Mouse (Mus musculus) testis, adult 2 months (tissue): ENCODE data around the gene Pold2.

ENCODE experiments used
- CTCF ChIP-seq: fragments of 200-500 bp; IDR thresholded peaks from 2 replicates; pipeline ENCODE4 v1.5.1; 2012; ENCODE audit warnings: low read depth, mild to moderate bottlenecking, inconsistent platforms, low read length, moderate library complexity; ENCODE audit not compliant: control insufficient read depth, insufficient read depth, insufficient replicate concordance
- POLR2A ChIP-seq: fragments of 200-500 bp; IDR thresholded peaks from 2 replicates; pipeline ENCODE4 v1.6.1; 2012; ENCODE audit warnings: low read depth, mild to moderate bottlenecking, inconsistent platforms, low read length, moderate library complexity; ENCODE audit not compliant: control insufficient read depth

DNA sequence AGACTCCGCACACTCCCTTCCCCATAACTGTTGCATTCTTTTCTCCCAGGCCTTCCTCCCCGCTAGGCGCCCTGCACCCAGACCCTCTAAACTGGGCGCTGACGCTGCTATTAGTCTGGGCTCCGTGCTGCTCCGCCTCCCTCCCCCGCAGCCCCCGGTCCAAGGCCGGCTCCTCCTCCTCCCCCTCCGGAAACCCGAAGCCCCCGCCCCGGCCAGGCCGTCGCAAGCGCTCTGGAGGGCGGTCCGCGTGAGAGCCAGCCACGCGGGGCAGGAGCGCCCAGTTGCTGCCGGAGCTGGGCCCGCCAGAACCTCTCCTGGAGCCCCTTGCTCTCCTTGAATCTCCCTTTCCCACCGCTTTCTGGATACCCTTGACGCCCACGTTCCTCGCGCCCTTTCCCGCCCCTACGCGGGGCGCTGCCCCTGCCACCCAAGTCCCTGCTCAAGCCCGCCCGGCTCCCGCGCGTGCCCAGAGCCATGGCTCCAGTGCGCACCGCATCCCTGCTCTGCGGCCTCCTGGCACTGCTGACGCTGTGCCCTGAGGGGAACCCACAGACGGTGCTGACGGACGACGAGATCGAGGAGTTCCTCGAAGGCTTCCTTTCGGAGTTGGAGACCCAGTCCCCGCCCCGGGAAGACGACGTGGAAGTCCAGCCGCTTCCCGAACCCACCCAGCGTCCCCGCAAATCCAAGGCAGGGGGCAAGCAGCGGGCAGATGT lies 16.3 kb downstream of the Pold2 start, which contains the start of gene Aebp1:
- TF ChIP-seq CTCF, result no peak
- 0 out of 2 replicates have a peak, but pooled peaks have one; percentile 27 for TF ChIP-seq POLR2A
